Mouse (Mus musculus) monocyte, adult 5-6 weeks (primary cell): ENCODE data around the gene Mapk8. TPM values are rescaled to one million over a fixed set of nuclear protein-coding genes. Genes with fewer than 3 reads are reported as not detected.

Source experiments
- ATAC-seq: fragments of 153-309, 156-312 bp; replicated peaks from 2 replicates; pipeline ENCODE4 v1.8.0; 2017; ENCODE audit warnings: mild to moderate bottlenecking; ENCODE audit not compliant: low TSS enrichment, insufficient number of reproducible peaks, severe bottlenecking, poor library complexity, low FRiP score
- total RNA-seq: library from RNA; stranded (forward); fragments of 200-1000, 200-491, 200-594 nt; gene quantifications from 3 replicates; pipeline ENCODE4 v1.2.3, GENCODE M21; 2017

Mapk8 gene
- total RNA-seq, 1 experiment from 2014 or later = 45.5 TPM

DNA sequence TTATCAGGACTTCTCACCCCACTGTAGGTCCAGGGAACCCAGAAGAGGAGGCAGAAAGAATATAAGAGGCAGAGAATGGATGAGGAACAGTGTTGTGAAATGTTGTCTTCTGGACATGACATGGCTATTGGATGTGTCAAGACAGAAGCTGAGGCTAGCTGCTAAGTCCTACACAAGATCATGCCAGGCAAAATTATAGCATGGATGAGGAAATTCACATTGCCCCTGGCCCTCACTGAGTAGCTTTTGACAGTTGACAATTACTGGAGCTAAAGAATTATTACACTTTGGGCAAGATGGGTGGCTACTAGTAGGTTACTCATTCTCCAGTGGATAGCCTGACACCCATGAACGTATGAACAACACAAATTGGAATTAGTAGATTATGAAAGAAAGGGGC lies 31.2 kb downstream of the Mapk8 start:
- ATAC-seq = no peak

DNA sequence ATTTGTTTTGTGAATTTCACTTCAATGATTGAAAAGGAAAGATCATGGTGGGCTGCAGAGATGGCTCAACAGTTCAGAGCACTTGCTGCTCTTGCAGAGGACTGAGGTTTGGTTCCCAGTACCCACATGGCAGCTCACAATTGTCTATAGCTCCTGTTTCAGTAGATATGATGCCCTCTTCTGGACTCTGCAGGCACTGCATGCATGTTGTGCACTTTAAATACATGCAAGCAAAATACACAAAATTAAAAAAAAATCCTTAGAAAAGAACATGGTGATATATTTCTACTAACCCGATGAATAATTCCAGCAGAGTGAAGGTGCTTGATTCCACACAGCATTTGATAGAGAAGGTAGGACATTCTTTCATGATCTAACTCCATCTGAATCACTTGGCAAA lies 44.6 kb downstream of the Mapk8 start:
- ATAC-seq = no peak

DNA sequence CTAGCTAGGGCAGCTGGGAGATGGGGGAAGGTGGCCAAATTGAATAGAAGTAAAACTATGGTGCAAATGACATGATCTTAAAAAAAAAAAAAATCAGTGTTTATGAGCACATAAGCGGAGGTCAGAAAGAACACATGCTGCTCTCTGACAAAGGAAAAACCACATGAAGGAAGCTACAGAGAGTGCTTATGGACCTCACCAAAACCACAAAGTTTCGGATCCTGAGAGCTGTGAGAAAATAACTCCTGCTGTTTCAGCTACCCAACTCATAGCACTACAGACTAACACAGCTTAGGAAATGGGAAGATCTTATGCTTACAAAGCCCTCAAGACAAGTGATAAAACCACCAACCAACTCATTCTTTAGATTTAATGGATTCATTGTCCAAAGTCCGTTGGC lies 46.9 kb downstream of the Mapk8 start:
- ATAC-seq = peak; percentile 76

DNA sequence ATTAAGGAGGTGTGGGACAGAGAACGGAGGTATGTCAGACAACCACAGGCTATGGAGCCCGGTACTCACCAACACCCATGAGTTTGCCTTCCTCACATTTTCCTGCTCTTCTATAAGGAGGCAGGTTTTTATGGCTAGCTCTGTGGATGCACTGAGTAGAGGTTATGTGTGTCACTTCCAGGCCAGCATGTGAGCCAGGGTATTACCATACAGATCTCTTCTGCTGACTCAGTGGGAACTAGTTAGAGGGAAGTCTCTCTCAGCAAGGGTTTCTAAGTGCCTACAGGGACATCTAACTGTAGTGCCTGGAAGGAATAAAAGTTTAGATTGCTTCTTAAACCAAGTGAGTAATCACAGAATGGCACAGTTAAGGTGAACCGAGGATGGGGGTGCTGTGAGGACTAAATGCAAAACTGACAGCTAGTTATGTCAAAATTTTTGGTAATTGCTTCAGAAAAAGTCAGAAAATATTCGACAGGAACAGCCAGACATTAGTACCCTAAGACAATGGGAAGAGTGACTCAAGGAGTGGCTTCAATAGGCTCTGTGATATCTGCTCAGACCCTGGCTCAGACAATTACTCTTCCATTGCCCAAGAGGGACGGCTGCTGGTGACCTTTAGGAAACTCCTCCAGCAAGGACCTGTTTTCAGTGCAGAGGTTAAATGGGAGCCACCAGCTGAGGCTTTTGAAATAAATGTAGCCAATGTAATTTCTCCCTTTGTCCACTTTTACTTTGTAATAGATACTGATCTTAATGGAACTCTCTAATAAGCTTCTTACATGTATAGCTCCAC lies 48.7 kb downstream of the Mapk8 start:
- ATAC-seq = 0 out of 2 replicates have a peak, but pooled peaks have one; percentile 53

DNA sequence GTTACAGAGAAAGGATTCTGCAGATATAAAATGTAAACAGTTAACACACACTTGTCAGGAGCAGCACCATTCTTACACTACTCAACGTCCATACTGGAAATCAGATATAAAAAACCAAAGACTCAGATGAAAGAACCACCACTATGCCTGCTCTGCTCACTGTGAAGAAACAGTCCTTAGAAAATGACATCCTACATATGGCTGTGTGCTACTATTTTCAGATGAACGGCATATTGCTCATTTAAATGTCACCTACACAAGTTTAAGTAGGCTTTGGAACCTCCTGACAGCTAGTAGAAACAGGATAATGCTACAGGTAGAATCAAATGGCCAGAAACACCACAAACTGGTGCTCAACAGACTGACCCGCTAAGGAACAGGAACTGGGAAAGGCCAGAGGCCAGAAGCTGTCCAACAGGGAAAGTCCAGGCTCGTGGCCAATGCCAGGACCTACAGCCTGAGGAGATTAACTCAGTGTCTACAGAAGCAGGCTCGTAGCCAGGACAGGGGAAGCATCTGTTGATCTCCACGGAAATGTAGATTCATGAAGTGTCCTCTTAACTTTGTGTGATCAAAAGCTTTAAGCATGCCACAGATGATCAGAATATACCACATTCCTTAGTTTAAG lies 66.0 kb downstream of the Mapk8 start:
- ATAC-seq = no peak

DNA sequence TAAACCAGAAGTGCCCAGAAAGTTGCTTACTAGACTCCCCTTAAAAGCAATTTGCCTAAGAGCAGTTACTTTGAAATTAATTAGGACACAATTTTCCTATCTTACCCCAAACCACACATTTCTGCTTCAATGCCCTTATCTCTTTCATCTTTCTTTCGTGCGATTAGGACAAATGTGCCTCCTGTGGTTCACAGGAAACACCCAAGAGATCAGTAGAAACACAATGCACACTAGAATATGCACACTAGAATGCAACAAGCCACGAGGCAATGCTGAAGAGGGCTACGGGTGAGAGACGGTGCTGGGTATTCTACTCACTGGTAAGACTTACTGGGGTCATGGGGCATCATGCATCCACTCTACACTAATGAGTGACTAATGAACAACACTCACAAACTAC lies 68.2 kb downstream of the Mapk8 start:
- no peak for ATAC-seq

DNA sequence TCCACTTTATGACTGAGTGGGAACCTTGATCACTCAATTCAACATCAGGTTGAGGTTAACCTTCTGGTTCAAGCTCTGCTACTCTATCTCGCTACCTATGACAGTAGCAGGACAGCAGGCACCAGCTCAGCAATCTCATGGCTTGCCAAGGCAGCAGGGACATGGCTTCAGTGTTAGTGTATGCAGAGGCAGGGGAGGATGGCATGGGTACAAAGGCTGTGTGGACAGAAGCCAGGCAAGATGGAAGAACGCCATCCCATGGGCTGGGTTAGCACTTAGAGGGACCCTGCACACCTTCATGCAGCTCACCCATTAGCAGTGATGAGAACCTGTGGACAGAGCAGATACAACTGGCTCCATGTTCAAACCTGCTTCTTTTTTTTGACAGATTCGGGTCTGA lies 69.7 kb downstream of the Mapk8 start:
- ATAC-seq = no peak

DNA sequence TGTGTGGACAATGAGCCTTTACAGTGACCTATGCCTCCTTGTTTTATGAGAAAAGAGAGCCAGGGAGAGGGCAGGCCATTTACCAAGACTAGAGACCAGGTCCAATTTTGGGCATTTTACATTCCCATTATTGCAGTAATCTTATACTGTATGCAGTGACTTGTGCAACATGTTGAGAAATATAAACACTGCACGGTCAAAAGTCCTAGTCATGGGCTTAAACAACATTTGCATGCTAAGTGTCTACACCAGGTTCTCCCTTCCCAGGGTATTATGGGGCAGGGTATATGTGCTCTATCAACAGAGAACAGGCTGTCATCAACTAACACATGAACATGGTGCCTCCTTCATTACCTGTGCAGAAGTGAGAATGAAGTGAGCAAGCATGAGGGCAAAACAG lies 72.9 kb downstream of the Mapk8 start:
- ATAC-seq = no peak

DNA sequence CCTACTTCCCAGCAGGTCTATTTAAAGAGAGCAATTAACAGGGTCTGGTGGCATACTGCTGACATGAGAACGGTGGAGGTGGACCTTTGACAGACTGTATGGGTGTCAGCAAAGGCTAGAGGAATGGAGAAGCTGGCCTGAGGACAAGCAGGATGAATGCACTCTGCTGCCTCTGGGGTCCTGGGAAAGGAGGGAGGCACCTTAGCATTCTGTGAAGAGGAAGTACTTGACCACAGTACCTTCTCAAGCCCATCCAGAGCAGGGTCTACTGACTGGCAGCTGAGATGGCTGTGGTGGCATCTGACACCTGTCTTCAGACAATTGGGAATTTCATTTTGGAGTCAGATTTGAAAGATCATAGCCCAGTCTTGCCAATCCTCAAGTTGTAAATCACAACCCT lies 73.7 kb downstream of the Mapk8 start:
- no peak for ATAC-seq

DNA sequence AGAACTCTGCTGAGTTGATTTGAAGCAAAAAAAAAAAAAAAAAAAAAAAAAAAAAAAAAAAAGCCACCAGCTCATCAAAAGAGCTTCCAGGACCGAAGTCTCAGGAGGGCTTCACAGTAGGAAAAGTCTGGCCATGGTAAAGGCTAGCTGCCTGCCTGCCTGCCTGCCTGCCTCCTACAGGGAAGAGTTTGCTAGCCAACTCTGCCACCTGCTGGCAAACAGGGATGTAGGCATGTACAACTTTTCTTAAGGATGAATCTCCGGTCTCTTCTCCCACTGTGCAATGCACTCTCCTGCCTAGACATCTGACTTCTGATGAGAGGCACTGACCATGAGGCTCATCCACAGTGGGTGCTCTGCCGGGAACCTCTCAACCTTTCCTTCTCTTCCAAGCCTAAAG lies 75.7 kb downstream of the Mapk8 start:
- peak; percentile 47; the same call in 1 of the 2 replicates for ATAC-seq

DNA sequence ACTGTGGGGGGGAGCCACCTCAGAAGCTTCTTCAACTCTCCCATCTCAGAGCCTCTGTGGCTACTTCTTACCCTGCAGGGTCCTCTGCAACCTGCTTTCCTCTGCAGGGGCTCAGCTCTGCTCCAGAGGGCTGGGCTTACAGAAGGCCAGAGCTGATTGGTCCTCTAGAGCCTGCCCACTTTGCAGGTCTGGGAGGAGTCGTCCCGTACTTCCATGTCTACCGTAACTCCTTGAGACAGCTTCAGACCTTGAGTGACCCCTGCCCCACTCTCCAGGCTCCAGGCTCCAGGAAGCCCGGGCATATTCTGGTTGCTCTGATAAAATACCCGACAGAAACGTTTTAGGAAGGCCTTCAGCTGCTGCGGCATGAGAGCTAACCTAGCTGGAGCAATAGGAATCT lies 76.9 kb downstream of the Mapk8 start:
- no peak for ATAC-seq

DNA sequence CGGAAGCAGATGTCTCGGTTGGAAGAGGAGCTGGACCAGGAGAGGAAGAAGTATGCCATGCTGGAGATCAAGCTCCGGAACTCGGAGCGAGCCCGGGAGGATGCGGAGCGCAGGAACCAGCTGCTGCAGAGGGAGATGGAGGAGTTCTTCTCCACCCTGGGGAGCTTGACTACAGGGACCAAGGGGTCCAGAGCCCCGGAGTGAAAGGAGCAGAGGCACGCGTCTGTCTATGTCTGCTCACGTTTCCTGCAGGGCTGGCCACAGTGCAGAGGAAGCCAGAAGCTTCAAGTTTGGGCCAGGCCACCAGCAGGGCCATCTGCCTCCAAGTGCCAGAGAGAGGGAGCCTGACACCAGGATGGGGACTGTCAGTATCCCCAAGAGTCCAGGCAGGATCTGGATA lies 77.6 kb downstream of the Mapk8 start:
- no peak for ATAC-seq

DNA sequence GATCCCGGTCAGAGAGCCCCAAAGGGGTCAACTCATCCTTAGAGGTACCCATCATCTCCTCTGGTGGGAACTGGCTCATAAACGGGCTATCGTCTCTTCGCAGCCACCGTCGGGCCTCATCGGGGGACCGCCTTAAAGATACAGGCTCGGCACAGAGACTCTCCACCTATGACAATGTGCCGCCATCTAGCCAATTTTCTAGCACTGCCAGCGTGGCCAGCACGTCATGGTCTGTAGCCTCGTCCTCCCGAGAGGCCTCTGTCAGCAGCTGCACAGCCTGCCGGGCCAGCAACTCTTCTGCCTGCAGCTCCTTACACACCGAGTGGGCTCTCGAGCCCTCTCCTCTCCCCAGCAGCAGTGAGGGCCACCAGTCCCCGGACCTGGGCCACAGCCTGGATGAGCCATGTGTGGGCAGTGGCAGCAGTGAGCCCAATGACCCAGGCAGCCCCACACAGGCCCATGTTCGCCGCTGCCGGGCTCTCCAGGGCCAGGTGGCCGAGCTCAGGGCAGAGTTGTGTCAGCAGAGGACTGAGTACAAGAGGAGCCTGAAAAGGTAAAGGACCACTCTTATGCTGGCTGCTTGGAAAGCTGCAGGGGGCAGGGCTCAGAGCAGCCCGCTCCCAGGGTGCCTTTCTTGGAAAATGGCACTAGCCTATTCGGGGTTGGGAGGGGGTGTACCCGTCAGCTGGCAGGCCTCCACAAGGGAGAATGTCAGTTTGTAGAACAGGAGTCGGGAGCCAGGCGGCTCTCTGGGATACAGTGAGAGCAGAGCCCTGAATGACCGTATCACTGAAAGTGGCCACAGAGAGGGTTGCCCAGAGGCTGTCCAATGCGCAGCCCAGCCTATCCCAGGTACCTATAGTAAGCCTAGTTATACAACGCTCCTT lies 79.8 kb downstream of the Mapk8 start:
- ATAC-seq = no peak

DNA sequence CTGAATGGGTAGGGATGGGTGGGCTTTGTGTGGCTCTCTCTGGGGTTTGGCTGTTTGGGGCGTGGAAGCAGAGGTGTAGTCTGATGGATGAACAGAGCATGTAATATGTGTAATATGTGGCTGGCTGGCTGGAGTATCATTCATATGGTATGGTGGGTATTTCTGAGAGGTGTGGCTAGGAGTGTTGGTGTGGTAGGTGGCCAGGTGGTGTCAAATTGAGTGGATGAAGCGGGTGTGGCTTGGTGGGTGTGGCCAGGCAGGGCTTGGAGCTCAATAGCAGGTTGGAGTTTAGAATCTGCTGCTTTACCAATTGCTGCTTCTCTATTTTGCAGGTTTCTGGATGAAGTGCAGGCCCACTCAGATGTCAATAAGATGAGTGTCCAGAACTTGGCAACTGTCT lies 82.9 kb downstream of the Mapk8 start:
- ATAC-seq = no peak

DNA sequence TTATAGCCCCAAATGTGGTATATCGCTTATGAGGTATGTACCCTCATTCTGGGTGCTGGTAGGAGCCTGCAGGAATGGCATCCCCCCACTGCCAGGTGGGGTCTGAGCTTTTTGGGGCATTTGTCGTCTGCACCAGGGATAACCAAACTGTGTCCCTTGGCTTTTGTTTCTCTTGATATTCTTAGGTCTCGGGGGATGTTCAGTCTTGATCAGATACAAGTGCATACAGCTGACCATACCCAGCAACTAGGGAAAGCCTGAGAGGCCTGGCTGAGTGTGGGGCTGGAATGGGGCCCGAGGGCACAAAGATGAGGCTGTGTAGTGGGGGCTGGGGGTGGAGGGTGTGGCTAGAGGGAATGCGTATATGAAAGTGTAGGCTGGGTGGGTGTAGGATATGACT lies 83.3 kb downstream of the Mapk8 start:
- no peak for ATAC-seq

DNA sequence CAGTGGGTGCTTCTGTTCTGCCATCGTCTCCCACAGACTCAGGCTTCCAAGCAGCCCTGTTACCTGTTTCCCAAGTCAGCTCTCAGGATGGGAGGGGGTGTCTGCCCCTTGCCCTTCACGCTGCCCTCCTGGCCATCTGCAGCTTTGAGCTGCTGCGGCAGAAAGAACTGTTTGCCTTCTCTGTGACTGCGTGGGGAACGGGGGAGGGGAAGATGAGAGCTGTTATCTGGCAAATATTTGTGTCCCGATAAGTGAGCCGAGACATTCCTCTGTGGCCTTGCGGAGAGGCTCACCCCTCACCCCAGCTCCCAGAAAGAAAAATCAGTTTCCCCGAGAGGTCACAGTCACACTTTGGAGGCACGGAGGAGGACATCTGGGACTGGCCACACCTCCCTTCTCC lies 84.2 kb downstream of the Mapk8 start:
- ATAC-seq = no peak

DNA sequence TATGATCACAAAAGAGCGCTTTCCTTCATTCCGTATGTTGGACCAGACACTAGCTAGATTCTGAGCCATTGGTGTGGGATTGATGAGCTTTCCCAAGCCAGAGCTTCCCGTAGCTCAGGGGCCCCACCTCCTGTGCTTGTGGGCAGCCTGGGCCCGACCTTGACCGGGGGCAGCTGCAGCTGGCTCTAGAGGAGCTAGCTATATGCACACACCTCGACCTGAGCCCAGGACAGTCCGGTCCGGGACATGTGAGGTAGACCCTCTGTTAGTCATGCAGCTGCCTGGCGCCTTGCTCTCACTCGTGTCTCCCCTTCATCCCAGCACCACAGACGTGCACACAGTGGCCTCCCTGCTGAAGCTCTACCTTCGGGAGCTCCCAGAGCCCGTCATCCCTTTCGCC lies 84.8 kb downstream of the Mapk8 start:
- no peak for ATAC-seq

DNA sequence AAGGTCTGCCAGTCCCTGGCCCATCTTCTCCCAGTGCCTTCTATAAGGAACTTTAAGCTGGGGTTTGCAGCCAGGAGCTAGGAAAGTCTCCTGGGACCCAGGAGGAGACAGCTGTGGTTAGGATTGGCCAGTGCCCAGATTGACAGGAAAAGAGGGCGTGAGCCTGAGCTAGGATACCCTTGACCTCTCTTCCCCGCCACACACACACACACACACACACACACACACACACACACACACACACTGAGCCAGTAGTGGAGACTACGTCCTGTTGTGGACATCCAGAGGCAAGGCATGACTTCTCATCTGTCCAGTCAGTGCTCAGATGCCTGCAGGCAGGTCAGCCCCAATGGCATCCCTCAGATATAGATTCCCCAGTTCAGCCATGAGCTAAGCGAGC lies 85.4 kb downstream of the Mapk8 start:
- no peak for ATAC-seq

DNA sequence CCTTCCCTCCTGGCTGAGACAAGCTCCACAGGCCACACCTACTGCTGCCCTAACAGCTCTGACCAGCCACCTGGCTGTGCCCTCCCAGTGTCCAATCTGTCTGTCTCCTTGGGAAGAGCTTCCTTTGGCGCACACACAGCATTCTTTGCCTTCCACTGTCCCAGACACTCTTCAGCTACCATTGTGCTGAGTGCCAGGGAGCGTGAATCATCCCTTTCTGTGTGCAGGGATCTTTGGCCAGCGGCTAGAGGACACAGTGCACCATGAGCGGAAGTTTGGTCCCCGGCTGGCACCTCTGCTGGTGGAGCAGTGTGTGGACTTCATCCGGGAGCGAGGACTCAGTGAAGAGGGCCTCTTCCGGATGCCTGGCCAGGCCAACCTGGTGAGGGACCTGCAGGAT lies 88.1 kb downstream of the Mapk8 start:
- ATAC-seq = no peak
